Mouse (Mus musculus) gastrocnemius, postnatal 14 days (tissue): ENCODE data around the gene Klf1. TPM values are rescaled to one million over a fixed set of nuclear protein-coding genes. Genes with fewer than 3 reads are reported as not detected.
"Not testable (repeated sequence)": the region's sequence is repeated elsewhere in the genome, so short reads cannot be mapped to it uniquely, and the experiment has no call there.

Experiments used
- DNase-seq: peaks from one replicate; pipeline ENCODE4 v3.0.0; 2021; ENCODE audit warnings: mixed read lengths
- intact Hi-C: fragments of 180-260 bp; cut with DNase I; formaldehyde crosslinking; loops from one replicate; pipeline ENCODE4 v1.15.1; 2025; ENCODE audit warnings: low total_unique reads
- total RNA-seq, 2 experiments: library from RNA; stranded (reverse); gene quantifications; 2 replicates each; pipeline ENCODE4 v1.2.3; 2021

The Klf1 gene
- total RNA-seq, 2 experiments from 2014 or later: 0.23 TPM; not detected in 1

DNA sequence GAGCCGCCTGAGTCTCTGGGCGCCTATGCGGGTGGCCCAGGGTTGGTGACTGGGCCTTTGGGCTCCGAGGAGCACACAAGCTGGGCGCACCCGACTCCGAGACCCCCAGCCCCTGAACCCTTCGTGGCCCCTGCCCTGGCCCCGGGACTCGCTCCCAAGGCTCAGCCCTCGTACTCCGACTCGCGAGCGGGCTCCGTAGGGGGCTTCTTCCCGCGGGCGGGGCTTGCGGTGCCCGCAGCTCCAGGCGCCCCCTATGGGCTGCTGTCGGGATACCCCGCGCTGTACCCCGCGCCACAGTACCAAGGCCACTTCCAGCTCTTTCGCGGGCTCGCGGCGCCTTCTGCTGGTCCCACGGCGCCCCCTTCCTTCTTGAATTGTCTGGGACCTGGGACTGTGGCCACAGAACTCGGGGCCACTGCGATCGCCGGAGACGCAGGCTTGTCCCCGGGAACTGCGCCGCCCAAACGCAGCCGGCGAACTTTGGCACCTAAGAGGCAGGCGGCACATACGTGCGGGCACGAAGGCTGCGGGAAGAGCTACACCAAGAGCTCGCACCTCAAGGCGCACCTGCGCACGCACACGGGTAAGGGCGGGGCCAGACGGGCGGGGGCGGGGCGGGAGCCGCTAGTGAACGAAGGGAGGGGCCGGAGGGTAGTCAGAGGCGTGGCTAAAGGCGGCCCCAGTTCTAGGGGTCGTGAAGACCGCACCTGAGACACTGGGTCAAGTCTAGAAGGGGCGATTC, 1.4 kb downstream of the Klf1 start:
- peak; percentile 93 for DNase-seq
- intact Hi-C loops: no loop called here

DNA sequence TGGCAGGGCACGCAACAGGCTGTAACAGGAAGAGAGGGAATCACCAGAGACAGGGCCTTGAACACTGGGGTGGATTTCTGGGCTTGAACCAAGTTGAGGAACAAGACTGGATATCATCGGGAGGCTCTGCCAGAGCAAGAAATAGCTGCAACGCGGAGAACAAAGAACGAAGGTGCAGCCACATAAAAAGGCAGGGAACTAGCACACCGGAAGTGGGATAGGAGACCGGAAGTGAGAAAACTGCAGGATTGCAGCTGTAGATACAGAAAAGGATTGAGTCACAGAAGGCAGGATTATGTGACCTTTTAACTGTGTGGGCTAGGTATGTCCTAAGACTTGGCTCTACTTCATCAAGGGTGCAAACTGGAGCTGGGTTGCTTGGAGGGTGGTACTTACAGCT, 2.6 kb downstream of the Klf1 start:
- intact Hi-C loops: no loop called here

DNA sequence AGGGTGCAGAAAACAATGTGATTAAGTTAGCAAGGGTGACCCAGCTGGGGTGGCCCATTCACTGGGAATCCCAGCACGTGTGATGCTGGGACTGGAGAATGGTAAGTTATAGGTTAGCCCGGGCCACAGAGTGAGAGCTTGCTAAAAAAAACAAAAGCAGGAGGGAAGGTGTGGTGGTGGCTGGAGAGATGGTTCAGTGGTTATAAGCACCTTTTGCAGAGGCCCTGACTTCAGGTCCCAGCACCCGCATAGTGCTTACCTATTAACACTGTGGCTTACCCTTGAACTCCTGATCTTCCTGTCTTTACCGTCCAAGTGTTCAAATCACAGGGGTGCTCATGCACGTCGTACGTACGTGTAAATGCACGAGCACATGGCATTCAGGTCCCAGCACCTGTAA, 5.3 kb downstream of the Klf1 start:
- no peak for DNase-seq
- intact Hi-C loops: no loop called here

More for the DNA sequence above, 2.6 kb downstream of the Klf1 start:
- no peak for DNase-seq

DNA sequence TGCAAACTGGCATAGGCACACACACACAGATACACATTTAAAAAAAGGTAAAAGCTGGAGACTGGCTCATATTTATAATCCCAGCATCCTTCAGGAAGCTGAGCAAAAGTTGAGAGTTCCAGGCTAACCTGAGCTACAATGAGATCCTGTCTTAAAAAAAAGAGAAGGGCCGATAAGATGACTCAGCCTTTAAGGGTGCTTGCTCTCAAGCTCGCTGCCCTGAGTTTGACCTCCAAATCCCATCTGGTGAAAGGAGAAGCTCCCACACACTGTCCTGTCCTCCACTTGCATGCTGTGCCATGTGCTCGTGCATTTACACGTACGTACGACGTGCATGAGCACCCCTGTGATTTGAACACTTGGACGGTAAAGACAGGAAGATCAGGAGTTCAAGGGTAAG, 5.8 kb downstream of the Klf1 start:
- DNase-seq: no peak
- intact Hi-C loops: no loop called here

DNA sequence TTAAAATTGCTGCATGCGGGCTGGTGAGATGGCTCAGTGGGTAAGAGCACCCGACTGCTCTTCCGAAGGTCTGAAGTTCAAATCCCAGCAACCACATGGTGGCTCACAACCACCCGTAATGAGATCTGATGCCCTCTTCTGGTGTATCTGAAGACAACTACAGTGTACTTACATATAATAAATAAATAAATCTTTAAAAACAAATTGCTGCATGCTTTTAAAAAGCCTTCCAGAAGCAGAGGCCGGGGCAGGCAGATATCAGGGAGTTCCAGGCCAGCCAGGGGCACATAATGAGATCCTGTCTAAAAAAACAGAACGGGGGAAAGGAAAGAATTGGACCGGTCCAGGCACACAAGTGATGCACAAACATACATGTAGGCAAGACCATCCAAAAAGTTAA, 6.3 kb downstream of the Klf1 start:
- DNase-seq, intact Hi-C loops: not testable (repeated sequence)

DNA sequence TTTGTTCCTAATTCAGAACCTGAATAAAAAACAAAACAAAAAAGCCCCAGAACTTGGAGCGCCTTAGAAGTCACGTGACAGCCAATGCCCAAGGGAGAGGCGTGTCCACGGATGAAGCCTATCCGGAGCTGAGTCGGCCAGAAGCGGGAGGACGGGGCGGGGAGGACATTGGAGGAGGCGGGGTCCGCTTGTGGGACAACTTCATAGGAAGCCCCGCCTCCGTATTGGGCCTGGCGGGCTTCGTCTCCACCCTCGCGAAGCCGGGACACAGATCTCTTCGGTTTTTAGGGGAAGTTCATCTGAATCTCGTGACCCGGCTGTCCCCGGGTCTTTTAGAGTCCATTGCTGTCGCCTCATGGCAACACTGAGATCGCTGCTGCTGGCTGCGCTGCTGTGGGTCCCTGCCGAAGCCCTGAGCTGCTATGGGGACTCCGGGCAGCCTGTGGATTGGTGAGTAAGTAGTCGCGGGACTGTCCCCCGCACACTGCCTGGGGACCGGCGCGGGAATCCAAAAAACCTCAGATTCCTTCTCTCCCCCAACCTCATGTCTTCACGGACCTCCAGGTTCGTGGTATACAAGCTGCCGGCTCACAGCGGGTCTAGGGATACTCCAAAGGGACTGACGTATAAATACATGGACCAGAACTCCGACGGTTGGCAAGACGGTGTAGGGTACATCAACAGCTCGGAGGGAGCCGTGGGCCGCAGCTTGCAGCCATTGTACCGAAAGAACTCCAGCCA, 6.9 kb downstream of the Klf1 start, which contains the start of gene Dnase2a:
TSS of gene Dnase2a (plus strand) at position 140 of the 741 bp plus-strand sequence.
- intact Hi-C loops: no loop called here
- peak; percentile 98 for DNase-seq

DNA sequence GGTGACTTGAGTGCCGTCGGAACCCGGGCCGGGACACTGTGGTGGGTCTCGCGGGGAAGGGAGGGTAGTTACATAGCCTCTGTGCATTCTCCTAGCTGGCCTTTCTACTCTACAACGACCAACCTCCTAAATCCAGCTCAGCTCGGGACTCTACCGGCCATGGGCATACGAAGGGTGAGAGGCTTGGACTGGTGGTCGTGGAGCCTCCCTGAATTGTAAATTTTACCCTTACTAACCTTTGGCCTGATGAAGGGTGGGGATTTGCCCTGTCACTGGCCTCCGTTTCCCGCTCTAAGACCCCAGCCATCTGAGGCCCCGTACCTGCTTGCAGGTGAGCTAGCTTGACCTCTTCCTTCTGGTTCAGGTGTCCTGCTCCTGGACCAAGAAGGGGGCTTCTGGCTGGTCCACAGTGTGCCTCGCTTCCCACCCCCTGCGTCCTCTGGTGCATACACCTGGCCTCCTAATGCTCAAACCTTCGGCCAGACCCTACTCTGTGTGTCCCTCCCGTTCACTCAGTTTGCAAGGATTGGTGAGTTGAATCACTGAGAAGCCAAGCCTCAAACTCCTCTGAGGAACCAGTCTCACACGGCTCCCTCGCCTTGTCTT, 7.5 kb downstream of the Klf1 start:
- DNase-seq: no peak
- intact Hi-C loops: no loop called here

DNA sequence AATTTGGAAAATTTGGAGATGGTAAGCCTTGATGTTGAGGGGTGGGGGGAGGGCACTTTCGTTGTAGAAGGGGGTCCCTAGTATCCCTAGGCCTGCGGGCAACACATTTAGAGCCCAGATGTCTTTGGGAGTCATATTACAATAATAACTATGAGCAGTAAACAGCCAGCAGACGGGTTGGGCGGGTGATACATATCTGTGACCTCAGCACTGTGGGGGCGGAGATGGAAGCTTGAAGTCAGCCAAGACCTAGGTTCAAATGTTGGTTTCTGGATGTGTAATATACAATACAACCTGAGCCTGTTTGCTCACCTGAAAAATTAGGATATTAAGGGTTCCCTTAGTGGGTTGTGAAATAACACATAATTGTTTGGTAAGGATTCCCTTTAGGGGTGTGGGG, 8.2 kb downstream of the Klf1 start:
- no peak for DNase-seq
- intact Hi-C loops: no loop called here

DNA sequence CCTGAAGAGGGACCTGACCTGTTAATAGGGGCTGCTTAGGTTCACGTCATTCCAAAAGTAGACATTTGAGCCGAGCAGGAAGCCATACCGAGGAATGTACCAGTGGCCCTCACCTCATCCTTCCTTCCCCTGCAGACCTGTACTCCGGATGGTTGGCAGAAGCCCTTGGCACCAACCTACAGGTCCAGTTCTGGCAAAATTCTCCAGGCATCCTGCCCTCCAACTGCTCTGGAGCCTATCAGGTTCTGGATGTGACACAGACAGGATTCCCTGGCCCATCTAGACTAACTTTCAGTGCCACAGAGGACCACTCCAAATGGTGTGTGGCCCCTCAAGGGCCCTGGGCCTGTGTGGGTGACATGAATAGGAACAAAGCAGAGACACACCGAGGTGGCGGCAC, 8.8 kb downstream of the Klf1 start:
- intact Hi-C loops: no loop called here
- no peak for DNase-seq

DNA sequence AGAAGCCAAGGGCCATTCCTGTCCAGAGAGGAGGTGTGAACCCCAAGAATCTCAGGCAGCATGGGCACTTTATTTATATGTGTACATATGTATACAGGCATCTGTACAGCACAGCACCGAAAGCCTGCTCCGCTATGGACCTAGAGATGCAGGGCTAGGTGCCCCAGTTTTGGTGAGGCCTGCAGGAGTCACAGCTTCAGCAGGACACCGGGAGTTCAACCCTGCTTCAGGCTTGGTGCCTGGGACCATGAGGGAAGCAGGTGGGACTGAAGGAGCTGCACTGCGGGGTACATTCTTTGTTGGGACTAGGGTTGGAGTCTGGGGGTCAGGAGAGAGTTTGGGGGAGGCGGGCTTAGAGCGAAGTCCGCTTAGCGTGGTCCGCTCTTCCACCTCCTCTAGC, 10.1 kb downstream of the Klf1 start:
- DNase-seq: no peak
- intact Hi-C loops: no loop called here

DNA sequence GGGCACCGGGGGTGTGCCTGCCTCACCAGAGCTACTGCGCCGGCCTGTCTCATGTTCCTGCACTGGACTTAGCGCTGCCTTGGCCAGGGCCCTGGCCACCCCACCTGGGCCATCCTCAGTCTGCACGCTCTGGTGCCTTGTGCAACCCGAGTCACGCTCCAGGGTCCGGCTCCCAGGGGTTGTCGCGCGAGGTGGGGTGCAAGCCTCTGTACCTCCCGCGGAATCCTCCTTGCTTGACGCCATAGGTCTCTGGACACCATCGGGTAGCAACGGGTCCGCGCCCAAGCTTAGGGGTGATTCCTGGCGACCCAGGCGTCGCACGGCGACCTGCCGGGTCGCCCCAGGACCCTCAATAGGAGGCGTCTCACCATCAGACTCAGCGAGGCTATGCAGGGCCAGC, 10.7 kb downstream of the Klf1 start:
- no peak for DNase-seq
- intact Hi-C loops: no loop called here

DNA sequence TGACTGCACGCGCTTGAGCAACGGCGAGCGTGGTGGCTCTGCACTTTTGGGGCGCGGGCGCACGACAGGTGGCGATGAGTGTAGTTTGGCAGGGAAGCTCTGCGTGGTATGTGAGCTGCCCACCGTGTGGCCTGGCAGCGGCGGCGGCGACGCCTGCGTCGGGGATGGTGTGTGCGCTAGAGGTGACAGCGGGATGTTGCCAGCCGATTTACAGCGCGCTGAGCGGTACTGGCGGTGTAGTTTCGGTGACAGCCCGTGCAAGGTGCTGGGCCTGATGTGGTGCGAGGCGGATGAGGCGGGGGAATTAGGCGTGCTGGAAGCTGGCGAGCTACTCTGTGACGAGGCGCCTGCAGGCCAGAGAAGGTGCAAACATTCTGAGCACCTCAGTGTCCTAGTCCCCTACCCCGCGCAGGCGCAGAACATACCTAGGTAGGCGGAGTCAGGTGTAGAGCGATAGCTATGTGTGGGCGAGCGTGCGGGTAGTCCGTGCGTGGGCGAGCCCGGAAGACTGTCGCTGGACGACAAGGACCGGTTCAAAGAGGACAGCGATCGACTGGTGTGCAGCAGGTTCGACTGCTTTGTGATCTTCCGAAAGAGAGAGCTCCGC, 11.3 kb downstream of the Klf1 start:
- peak; percentile 45 for DNase-seq
- intact Hi-C loops: no loop called here

DNA sequence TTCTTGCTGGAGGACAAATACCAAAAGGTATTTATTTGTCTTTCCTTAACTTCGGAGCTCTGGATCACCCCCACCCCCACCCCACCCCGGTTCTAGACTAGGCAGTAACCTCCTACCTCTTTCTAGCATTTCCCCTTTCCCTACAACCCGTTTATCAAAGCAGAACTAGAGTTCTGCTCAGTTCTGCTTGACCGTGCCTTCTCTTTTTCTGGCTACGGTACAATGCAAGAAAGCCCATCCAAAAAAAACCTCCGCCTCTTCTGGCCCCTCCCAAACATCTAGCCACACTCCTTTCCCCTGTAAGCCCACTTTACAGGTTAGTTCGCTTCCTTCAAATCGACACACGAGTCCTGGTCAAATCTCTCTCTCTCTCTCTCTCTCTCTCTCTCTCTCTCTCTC, 11.8 kb downstream of the Klf1 start:
- no peak for DNase-seq
- intact Hi-C loops: no loop called here

DNA sequence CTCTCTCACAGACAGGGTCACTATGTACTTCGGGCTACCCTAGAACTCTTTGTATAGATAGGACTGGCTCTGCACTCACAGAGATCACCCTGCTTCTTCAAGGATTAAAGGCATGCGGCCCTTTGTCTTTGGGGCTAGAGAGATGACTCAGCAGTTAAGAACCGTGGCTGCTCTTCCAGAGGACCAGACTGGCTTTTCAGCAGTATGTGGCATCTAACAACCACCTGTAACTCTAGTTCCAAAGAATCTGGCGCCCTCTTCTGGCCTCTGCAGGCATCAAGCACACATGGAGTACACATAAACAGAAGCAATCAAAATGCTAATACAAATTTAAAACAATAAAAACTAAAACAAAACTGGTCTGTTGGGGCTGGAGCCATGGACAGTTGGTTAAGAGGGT, 12.2 kb downstream of the Klf1 start:
- intact Hi-C loops: no loop called here

DNA sequence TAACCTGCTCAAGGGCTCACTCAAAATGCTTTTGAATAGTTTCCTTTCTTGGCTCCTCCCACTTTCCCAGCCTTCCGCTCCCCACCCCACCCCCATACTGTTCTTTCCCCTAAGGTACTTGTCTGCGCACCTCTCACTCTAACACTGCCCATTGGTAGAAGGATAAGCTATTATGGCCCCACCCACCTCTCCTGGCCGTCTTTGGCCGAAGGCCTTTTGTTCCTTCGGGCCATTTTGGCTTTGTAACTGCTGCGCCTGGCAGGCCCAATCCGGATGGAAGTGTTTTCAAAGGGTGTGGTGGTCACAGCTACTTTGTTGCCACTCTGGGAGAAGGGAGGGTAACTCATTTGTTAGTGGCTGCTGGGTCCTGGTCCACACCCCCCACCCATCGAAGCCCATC, 13.5 kb downstream of the Klf1 start:
- intact Hi-C loops: no loop called here
- DNase-seq: no peak

More for the DNA sequence above, 12.2 kb downstream of the Klf1 start:
- DNase-seq: no peak

DNA sequence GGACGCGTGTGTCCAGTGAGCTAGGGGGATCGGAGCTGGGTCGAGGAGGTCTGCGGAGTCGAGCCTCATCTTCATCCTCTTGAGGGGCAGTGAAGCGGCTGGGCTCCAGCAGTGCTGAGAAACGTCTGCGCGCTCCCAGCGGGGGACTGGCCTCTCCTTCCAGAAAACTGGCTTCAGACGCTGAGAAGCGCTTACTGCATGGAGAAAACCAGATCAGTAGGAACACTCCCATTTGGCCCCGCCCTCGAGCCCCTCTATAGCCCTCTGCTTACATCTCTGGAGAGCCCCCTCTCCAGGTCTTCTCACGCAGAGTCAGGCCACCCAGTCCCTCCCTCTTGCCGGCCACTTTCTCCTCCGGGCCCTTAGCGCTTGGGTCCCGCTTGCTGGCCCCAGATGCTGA, 16.1 kb downstream of the Klf1 start:
- intact Hi-C loops: no loop called here
- DNase-seq: no peak

DNA sequence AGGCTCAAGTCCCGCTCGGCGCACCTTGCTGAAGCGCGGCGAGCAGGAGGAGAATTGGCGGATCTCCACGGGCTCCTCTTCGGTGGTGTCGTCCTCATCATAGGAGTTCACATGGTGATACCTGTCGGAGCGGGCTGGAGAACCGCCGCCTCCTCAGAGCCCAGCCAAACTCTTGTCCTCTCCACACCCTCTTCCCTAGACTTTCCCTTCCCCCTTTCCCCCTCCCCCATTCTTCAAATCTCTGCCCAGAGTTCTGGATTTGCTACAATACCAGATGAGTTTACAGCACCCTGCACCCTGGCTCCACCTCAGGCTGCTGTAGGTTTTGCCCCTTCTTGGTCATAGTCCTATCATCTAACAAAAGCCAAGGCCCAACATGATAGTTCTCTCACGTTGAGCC, 16.9 kb downstream of the Klf1 start:
- no peak for DNase-seq
- intact Hi-C loops: no loop called here

DNA sequence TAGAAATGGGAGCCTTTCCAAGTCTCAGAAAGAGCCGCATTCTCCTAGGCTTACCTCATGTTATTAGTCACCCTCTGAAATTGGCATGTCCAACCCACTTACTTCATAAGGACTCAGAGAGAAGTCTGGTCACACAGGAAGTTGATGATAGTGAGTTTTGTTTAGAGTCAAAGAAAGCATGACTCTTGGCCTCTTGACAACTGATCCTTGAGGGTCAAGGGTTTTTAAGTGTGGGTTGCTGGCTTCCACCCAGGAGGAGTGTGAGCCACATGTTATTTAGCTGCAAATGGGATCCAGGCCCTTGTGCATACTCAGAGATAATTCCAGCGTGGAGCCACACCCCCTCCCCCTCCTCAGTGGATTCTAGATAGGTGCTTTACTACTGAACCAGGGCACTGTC, 19.9 kb downstream of the Klf1 start:
- no peak for DNase-seq

DNA sequence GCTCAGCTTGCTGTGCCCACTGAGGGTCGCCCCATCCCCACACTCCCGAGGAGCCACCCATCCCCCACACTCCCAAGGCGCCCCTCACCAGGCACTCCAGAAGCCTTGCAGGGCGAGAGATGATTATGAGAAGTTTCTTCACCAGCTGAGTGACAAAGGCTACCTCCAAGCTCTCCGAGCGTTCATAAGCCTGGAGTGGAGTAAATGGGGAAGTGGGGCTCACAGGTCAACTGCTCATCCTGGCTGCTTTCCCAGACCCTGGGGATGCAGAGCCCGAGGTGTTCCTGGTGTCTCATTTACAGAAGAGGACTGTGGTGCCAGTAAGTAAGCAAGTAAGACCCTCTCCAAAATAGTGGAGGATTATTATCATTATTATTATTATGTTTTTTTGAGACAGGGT, 23.8 kb downstream of the Klf1 start:
- intact Hi-C loops: loop anchor here (5.0 kb wide), 1 partner anchor 72 kb away; no protein-coding TSS in a partner anchor
- no peak for DNase-seq

More for the DNA sequence above, 19.9 kb downstream of the Klf1 start:
- intact Hi-C loops: no loop called here

DNA sequence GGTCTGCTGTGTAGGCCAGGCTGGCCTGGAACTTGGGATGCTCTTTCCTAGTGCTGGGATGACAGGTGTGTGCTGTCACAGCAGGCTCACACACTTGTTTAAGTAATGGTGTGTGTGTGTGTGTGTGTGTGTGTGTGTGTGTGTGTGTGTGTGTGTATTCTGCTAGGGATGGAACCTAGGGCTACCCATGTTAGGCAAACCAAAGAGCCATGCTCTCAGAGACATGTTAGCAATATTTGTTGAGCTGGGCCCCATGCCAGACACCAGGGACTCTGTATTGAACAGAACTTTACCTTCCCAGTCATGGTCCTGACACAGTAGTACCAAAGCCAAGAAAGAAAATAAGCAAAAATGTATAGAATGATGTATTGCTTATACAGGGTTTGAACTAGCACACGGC, 25.8 kb downstream of the Klf1 start:
- intact Hi-C loops: loop anchor here (5.0 kb wide), 1 partner anchor 70 kb away; no protein-coding TSS in a partner anchor
- DNase-seq: no peak
